Mouse (Mus musculus) liver, embryonic 14.5 days (tissue): ENCODE measurements at regions not wholly inside any gene's neighbourhood (a gene's known extent, or its start where the extent isn't known, plus 50 kb on each side); places are given as distances from the start of the nearest gene placed in this dataset.

Experiments used
- ATAC-seq: fragments of 200-750 bp; cut with Nextera tagmentation; 2 replicates; pipeline ENCODE4 v1.8.0; 2017; ENCODE audit warnings: moderate number of reproducible peaks, mild to moderate bottlenecking, moderate library complexity; ENCODE audit not compliant: insufficient read depth
- DNase-seq, 3 experiments: peaks; one replicate each; pipeline ENCODE4 v3.0.0-alpha.2; 2012 to 2013; ENCODE audit warnings: low read depth in 3 of 3, low spot score in 3 of 3
- H3K27ac ChIP-seq: fragments of 300-500 bp; sonication (generic); 2 replicates; pipeline ENCODE4 v1.5.1; 2014; ENCODE audit warnings: moderate library complexity, mild to moderate bottlenecking, control low read depth, inconsistent platforms
- H3K27me3 ChIP-seq: fragments of 300-500 bp; sonication (generic); 2 replicates; pipeline ENCODE4 v1.6.1; 2014; ENCODE audit warnings: mild to moderate bottlenecking, low read length, moderate library complexity; ENCODE audit not compliant: control insufficient read depth, insufficient read depth
- H3K36me3 ChIP-seq: fragments of 300-500 bp; sonication (generic); replicated peaks from 2 replicates; pipeline ENCODE4 v1.6.1; 2014; ENCODE audit warnings: low read depth; ENCODE audit not compliant: control insufficient read depth, insufficient read depth
- H3K4me1 ChIP-seq, 2 experiments: fragments of 200-500 bp in 1 of 2; fragments of 300-500 bp in 1 of 2; sonication (generic) in 1 of 2; replicated peaks; 2 replicates each; pipeline ENCODE4 v1.6.1; 2012 to 2014; ENCODE audit warnings: antibody characterized with exemption in 1 of 2, inconsistent platforms in 1 of 2, low read length in 1 of 2; ENCODE audit not compliant: control insufficient read depth in 2 of 2, insufficient read depth in 2 of 2
- H3K4me2 ChIP-seq: fragments of 300-500 bp; sonication (generic); 2 replicates; pipeline ENCODE4 v1.6.1; 2014; ENCODE audit warnings: low read depth, mild to moderate bottlenecking, control low read depth, moderate library complexity
- H3K4me3 ChIP-seq, 2 experiments: fragments of 200-500 bp in 1 of 2; fragments of 300-500 bp in 1 of 2; sonication (generic) in 1 of 2; 2 replicates each; pipeline ENCODE4 v1.5.1; 2012 to 2014; ENCODE audit warnings: low read depth in 2 of 2, low read length in 2 of 2, mild to moderate bottlenecking in 2 of 2, control low read depth in 1 of 2, inconsistent platforms in 1 of 2, moderate library complexity in 1 of 2; ENCODE audit not compliant: insufficient read depth in 1 of 2
- H3K9ac ChIP-seq: fragments of 300-500 bp; sonication (generic); replicated peaks from 2 replicates; pipeline ENCODE4 v1.6.1; 2014; ENCODE audit warnings: mild to moderate bottlenecking, control low read depth, moderate library complexity
- H3K9me3 ChIP-seq: fragments of 300-500 bp; sonication (generic); 2 replicates; pipeline ENCODE4 v1.6.1; 2016; ENCODE audit warnings: low read length, mixed read lengths; ENCODE audit not compliant: control insufficient read depth
- CTCF ChIP-seq: IDR thresholded peaks from 2 replicates; pipeline ENCODE4 v1.5.1; 2016; ENCODE audit warnings: antibody characterized with exemption, low read depth, control low read depth
- EP300 ChIP-seq: IDR thresholded peaks from 2 replicates; pipeline ENCODE4 v1.6.1; 2016; ENCODE audit warnings: antibody characterized with exemption, low read depth
- WGBS: fragments of 180-500 bp; shearing (Covaris S2); extraction: QIAGEN DNeasy Blood & Tissue Kit; methylation state at CpG from one replicate; pipeline ENCODE4 v1.1.7; 2014; ENCODE audit not compliant: insufficient replicate concordance; 5-methylcytosine and 5-hydroxymethylcytosine counted together

DNA sequence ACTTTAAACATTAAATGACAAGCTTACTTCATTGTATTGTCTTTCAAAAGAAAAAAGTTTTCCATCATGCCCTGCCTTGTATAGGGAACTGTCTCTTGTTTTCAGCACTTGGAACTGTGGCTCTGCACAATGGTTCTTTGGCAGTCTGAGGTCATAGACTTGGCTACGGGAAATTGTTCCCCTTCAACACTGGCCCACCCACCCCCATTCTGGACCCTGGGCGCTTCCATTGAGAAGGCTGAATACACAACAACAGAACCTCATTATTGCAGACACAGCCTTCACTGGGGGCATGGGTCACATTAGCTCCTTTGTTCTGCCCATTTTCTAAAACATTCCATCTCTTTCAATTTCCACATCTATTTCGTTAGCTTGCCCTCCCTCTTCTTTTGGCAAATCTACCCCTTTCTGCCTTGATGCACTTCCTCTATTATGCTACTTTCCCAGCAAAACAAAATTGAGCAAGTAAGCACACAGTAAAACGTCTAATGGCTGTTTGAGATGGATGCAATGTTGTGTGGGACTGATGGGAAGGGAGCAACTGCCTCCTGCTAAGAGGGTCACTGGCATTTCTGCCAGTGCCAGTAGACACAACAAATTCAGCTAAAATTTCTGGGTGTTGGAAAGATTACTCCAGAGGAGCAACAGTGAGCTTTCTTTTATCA lies 136.0 kb upstream of the Mad2l1 start:
- no peaks in the 10 kb centered on the region for H3K27me3 ChIP-seq
- H3K36me3 ChIP-seq, result no peaks in the 10 kb centered on the region
- H3K4me3 ChIP-seq, result no peak overlapping the region
- no peak for ATAC-seq
- no peak overlapping the region for H3K27ac ChIP-seq
- WGBS, result 51% methylated on average over 4 of the region's 4 CpGs
- no peak overlapping the region for H3K4me2 ChIP-seq
- H3K9ac ChIP-seq, result no peak overlapping the region
- no peaks in the 10 kb centered on the region for H3K9me3 ChIP-seq
- no peaks in the 10 kb centered on the region for H3K4me1 ChIP-seq
- TF ChIP-seq CTCF (no peak), EP300 (no peak)
- no peak for DNase-seq

DNA sequence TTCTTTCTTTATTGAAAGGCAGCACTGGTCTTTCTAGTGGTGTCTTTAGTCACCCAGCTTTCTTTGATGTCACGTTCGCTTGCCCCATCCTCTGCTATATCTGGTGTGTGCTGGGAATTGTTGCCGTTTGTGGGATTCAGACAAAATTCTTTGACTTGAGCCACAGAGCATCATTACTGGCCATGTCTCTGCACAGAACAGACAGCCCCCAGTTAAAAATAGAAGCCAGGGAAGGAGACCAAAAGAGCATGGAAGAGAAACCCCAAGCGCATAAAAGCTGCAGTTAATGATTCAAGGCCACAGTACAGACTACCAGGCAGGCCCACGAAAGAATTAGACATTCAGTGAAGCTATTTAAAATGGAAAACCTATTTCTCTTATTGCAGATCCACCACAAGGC lies 133.7 kb upstream of the Mad2l1 start:
- 47% methylated on average over 5 of the region's 5 CpGs for WGBS
- Histone ChIP-seq H3K9ac (no peak overlapping the region), H3K36me3 (no peaks in the 10 kb centered on the region), H3K4me1 (no peaks in the 10 kb centered on the region), H3K4me2 (no peak overlapping the region), H3K9me3 (no peaks in the 10 kb centered on the region), H3K27ac (no peak overlapping the region), H3K4me3 (no peak overlapping the region), H3K27me3 (no peaks in the 10 kb centered on the region)
- TF ChIP-seq CTCF (no peak), EP300 (no peak)
- ATAC-seq (no peak), DNase-seq (no peak)

DNA sequence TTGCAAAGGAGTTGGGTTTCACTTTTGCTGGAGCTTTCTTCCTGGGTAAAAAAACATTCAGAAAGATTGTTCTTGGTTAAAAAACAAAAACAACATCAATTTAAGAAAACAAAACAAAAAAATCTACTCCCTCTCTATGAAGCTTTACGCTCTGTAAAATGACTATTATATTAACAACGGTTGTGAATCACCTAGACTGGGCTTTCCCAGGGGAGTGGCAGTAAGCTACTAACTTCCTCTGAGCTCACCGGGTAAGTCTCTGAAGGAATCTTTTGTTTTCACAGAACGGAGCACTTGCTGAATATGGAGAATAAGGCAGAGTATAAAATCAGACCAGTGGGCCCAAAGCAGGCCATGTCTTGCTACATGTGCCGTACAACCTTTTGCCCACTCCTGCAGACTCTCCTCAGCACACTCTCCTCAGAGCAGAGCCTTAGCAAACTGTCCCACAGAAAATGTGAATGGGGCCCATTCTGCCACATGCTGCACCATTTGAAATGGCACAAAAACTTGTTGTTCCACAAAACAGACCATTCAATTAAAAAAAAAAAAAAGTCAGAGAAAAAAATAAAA lies 133.2 kb upstream of the Mad2l1 start:
- Histone ChIP-seq H3K27me3 (no peaks in the 10 kb centered on the region), H3K36me3 (no peaks in the 10 kb centered on the region), H3K4me1 (no peaks in the 10 kb centered on the region), H3K27ac (no peak overlapping the region), H3K9me3 (no peaks in the 10 kb centered on the region), H3K9ac (no peak overlapping the region), H3K4me2 (no peak overlapping the region), H3K4me3 (no peak overlapping the region)
- DNase-seq (no peak), ATAC-seq (no peak)
- 37% methylated on average over 5 of the region's 5 CpGs for WGBS
- TF ChIP-seq CTCF (no peak), EP300 (no peak)

DNA sequence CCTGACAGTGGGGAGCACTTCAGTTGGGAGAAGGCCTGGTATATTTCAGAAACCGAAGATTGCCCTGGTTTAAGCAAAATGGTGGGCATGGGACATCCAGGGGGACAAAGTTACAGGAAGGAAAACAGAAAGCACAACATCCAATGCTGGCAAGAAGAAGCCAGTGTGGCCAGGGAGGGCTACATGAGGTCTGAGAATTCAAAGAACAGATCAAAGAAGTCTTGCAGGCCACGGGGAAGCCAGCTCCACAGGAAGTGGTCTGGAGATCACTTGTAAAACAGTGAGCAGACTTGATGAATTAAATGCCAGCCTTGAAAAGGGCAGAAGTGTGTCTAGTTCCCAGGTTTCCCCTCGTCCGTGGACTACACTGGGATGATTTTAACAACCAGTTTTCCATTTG lies 120.4 kb upstream of the Mad2l1 start:
- DNase-seq (no peak), ATAC-seq (no peak)
- 27% methylated on average over 4 of the region's 4 CpGs for WGBS

DNA sequence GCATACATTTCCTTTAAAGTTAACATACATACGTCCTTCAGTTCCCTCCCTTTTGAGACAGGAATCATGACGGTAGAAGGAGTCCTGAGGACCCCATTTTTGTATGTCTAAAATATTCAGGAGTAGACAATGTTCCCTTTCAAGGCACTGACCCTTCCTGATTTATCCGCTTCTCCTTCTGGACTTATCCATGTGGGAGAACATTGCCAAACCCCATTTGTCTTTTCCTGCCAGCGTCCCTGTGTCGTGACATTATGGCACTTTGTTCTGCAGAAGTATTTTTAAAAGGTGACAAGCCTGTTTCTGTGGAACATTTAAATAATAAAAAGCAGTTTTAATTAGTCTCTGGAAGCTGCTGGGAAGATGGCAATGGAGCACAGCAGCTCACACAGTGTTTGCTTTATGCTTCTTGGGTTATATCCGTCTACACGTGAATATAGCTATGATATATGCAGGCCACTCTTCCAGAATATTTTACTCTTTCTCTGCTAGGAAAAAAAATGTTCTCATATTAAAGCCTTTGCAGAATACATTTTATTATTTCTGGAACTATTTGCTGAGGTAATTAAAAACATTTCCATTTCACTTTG lies 115.6 kb upstream of the Mad2l1 start:
- Histone ChIP-seq H3K4me1 (no peaks in the 10 kb centered on the region), H3K27me3 (no peaks in the 10 kb centered on the region), H3K27ac (no peak overlapping the region), H3K9ac (no peak overlapping the region), H3K36me3 (no peaks in the 10 kb centered on the region), H3K4me2 (no peak overlapping the region), H3K4me3 (no peak overlapping the region), H3K9me3 (no peaks in the 10 kb centered on the region)
- TF ChIP-seq CTCF (no peak), EP300 (no peak)
- DNase-seq (no peak), ATAC-seq (no peak)
- WGBS, result 63% methylated on average over 7 of the region's 7 CpGs

More for the DNA sequence above, 120.4 kb upstream of the Mad2l1 start:
- no peak overlapping the region for H3K27ac ChIP-seq
- no peak overlapping the region for H3K4me3 ChIP-seq
- no peaks in the 10 kb centered on the region for H3K36me3 ChIP-seq
- H3K27me3 ChIP-seq, result no peaks in the 10 kb centered on the region
- TF ChIP-seq CTCF (no peak), EP300 (no peak)
- no peak overlapping the region for H3K4me2 ChIP-seq
- no peaks in the 10 kb centered on the region for H3K9me3 ChIP-seq
- no peak overlapping the region for H3K9ac ChIP-seq
- H3K4me1 ChIP-seq, result no peaks in the 10 kb centered on the region
